Mouse (Mus musculus) myocyte (in vitro differentiated cells): Measurements from ENCODE around the gene Cpsf4l.
A peak's percentile ranks its signal among the peaks of the same experiment; 100 is the strongest.

ENCODE experiments used
- CEBPB ChIP-seq: IDR thresholded peaks from 2 replicates; pipeline ENCODE4 v1.6.1; 2011; ENCODE audit warnings: mild to moderate bottlenecking, moderate library complexity; ENCODE audit not compliant: poor library complexity, insufficient read depth, severe bottlenecking
- E2F4 ChIP-seq: IDR thresholded peaks from one replicate; pipeline ENCODE4 v1.6.1; 2011; ENCODE audit warnings: mild to moderate bottlenecking, control low read depth, moderate library complexity; ENCODE audit not compliant: insufficient read depth
- MAX ChIP-seq: IDR thresholded peaks from one replicate; pipeline ENCODE4 v1.6.1; 2011; ENCODE audit warnings: low read depth, mild to moderate bottlenecking, control low read depth
- MYOD1 ChIP-seq, 3 experiments: IDR thresholded peaks; one replicate each; pipeline ENCODE4 v1.6.1; 2011; ENCODE audit warnings: control low read depth in 2 of 3, low read depth in 2 of 3, mild to moderate bottlenecking in 2 of 3, moderate library complexity in 1 of 3; ENCODE audit not compliant: insufficient read length in 2 of 3, control insufficient read depth in 1 of 3
- MYOG ChIP-seq, 3 experiments: IDR thresholded peaks; one replicate each; pipeline ENCODE4 v1.6.1; 2011; ENCODE audit warnings: control low read depth in 2 of 3, low read depth in 2 of 3, mild to moderate bottlenecking in 2 of 3; ENCODE audit not compliant: insufficient read length in 2 of 3, control insufficient read depth in 1 of 3, insufficient read depth in 1 of 3
- POLR2A ChIP-seq: IDR thresholded peaks from one replicate; pipeline ENCODE4 v1.6.1; 2011; ENCODE audit warnings: low read depth, mild to moderate bottlenecking, control low read depth, moderate library complexity; ENCODE audit not compliant: insufficient read length
- POLR2AphosphoS2 ChIP-seq: IDR thresholded peaks from one replicate; pipeline ENCODE4 v1.6.1; 2011; ENCODE audit warnings: low read depth, control low read depth; ENCODE audit not compliant: insufficient read length
- REST ChIP-seq: IDR thresholded peaks from one replicate; pipeline ENCODE4 v1.6.1; 2011; ENCODE audit warnings: mild to moderate bottlenecking, control low read depth, moderate library complexity; ENCODE audit not compliant: insufficient read depth, insufficient read length
- SRF ChIP-seq: IDR thresholded peaks from one replicate; pipeline ENCODE4 v1.6.1; 2011; ENCODE audit warnings: low read depth; ENCODE audit not compliant: control insufficient read depth, insufficient read length
- TCF12 ChIP-seq: IDR thresholded peaks from one replicate; pipeline ENCODE4 v1.6.1; 2011; ENCODE audit warnings: mild to moderate bottlenecking, control low read depth; ENCODE audit not compliant: poor library complexity, insufficient read depth, severe bottlenecking
- USF1 ChIP-seq: IDR thresholded peaks from one replicate; pipeline ENCODE4 v1.6.1; 2011; ENCODE audit warnings: low read depth, mild to moderate bottlenecking, control low read depth, moderate library complexity

DNA sequence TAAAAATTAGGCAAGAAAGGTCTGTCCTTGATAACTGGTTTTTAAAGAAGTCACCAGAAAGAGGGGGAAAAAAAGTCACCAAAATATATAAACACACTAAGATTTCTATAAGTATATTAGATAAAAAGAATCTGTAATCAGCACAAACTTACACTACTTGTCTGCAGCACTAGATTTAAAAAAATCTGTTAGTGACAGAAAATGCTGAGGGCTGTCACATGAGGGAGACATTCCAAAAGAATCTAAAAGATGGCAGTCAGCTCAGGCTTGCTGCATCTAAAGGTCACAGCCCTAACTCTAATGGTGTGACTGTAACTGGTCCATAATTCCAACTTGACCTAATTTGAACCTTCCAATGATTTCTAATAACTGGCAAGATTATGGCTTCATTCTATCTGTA, 27.8 kb downstream of the Cpsf4l start:
- no peak for TF ChIP-seq POLR2A
- peak; percentile 17 for TF ChIP-seq USF1
- TF ChIP-seq POLR2AphosphoS2 = no peak
- no peak for TF ChIP-seq MYOD1 (IDR thresholded peaks at IDR 0.05; ENCODE audit: control insufficient read depth in 1 of 3, insufficient read length in 2 of 3, low read depth in 2 of 3)
- no peak for TF ChIP-seq CEBPB
- TF ChIP-seq E2F4 = no peak
- no peak for TF ChIP-seq TCF12
- no peak for TF ChIP-seq SRF
- no peak for TF ChIP-seq MAX
- no peak for TF ChIP-seq MYOG (IDR thresholded peaks at IDR 0.05; ENCODE audit: control insufficient read depth in 1 of 3, insufficient read depth in 1 of 3, insufficient read length in 2 of 3, low read depth in 2 of 3)
- TF ChIP-seq REST = no peak
